Mouse (Mus musculus) lung, postnatal 0 days (tissue): ENCODE measurements around the gene Cpm.

Experiments used
- CTCF ChIP-seq: IDR thresholded peaks from 2 replicates; pipeline ENCODE4 v1.5.1; 2016; ENCODE audit warnings: antibody characterized with exemption, mild to moderate bottlenecking
- EP300 ChIP-seq: IDR thresholded peaks from 2 replicates; pipeline ENCODE4 v1.6.1; 2016; ENCODE audit warnings: antibody characterized with exemption, mild to moderate bottlenecking, control low read depth

DNA sequence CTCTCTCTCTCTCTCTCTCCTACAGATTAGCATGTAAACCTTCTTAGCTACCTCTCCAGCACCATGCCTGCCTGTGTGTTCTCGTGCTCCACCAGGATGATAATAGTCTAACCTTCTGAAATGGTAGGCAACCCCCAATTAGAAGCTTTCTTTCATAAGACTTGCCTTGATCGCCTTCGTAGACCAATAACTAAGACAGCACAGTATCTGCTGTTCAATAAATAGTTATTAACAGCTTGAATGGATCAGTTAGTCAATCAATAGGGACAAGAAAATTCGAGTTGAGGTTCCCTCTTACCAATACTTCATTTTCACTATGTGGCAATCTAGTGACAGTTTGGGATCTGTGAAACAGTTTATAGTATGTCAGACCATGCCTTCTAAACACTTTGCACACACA, 13.6 kb upstream of the Cpm start:
- TF ChIP-seq CTCF (no peak), EP300 (no peak)
